Mouse (Mus musculus) heart, adult 10 weeks (tissue): ENCODE results near the gene Rnf113a2. TPM values are rescaled to one million over a fixed set of nuclear protein-coding genes. Genes with fewer than 3 reads are reported as not detected.

Source experiments
- polyA plus RNA-seq: library from polyadenylated mRNA; stranded (reverse); fragments of 350-450 nt; fragmentation: Illumina TruSeq; extraction: RNeasy Lipid Tissue Mini Kit (QIAGEN cat#74804); gene quantifications from one replicate; pipeline ENCODE4 v1.2.3, GENCODE M21; 2014; ENCODE audit warnings: low read depth, low replicate concordance

Rnf113a2 gene
- polyA plus RNA-seq = 15.1 TPM

DNA sequence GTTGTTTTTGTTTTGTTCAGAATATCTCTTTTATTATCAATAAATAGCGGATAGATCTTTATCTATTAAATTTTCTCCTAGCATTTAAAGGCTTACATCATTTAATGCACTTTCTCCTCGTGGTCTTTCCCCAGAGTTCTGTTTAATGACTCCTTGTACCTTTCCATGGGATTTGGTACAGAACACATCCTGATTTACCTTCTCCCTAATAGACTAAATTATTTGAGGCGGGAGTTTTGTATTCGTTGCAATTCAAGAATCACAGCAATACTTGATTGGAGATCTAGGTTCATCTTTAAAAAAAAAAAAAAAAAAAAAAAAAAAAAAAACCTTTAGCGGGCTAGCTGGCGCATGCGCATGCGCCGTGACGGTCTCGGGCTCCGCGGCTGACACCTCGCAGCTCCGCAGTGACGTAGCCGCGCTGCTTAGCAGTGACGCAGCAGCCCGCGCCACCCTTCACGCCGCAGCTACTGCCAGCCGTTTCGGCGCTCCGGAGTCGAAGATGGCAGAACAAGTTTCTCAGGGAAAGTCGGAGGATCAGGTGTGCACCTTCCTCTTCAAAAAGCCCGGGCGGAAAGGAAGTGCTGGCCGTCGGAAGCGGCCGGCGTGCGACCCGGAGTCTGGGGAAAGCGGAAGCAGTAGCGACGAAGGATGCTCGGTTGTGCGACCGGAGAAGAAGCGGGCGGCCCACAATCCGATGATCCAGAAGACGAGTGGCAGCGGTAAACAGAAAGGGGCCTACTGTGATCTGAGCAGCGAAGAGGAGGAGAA, at the start of gene Rnf113a2:
TSS of gene Rnf113a2 (plus strand) at position 363 of the 771 bp plus-strand sequence.

DNA sequence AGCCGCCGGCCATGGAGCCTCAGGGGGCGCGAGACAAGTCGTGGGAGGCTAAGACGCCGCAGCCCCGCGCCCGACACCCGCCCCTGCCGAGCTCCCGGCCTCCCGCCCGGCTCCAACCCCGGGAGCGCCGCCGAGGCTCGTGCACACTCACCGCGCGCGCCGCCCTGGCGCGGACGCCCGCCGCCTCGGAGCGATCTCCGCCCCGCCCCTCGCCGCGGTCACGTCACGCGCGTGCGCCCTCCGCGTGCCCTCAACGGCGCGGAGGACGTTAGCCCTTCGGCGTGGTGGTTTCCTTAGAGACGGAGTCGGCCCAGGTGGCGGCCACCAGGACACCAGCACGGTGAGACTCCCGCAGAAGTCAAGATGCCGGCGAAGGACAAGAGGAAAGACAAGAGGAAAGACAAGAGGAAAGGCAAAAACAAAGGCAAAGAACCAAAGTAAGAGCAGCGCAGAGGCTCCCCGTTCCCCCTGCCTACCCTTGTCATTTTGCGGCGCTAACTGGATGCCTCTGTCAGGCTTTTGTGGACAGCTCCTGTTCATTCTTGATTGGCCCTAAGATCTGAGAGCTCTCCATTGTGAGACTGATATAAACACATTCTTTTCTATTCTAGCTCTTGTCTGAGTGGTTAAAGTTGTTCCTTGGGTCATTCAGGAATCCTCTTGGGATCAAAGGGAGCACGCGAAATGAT, 8.0 kb upstream of the Rnf113a2 start, which contains the start of the genes Entpd5 and Bbof1:
TSS of gene Entpd5 (minus strand) at position 211 of the 689 bp plus-strand sequence.
TSS of gene Bbof1 (plus strand) at position 253 of the 689 bp plus-strand sequence.

DNA sequence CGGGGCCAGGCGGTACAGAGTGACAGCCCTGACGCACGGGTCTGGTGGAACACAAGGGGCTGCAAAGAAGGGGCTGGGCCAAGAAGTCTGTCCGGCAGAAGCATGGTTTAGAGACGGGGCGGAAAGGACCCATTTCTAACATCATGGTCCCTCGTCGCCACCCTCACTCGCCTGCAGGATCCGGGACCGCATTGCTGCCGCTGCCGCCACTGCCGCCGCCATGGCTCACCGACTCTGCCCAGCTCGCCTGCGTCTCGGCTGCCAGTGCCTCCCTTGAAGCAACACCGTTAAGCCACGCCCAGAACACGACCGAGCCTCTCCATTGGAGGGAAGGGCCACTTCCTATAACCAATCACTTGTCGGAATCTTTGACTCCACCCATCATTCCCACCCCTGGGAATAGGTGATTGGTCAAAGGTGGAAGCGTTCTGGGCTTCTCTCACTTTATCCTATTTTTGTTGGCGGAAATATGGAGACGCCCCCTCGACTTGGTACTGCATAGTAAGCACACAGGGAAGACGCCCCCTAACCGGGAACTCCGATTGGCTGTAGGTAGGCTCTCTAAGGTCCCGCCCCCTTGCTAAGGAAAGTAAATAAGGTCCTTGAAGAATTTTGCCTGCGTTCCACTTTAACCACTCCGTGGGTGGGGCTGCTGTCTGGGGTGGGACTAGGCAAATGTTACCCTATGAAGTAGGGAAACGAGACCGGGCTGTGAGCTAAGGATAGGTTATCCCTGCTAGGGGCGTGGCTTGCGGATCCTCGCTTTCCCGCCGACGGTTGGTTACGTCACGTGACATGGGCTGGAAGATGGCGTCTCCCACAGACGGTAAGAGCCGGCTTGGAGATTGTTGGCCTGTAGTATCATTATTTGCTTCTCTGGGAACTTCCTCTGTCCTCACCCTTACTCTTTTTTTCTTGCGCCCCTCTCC, 34.0 kb downstream of the Rnf113a2 start, which contains the start of the genes Aldh6a1 and Lin52:
TSS of gene Aldh6a1 (minus strand) at position 287 of the 929 bp plus-strand sequence.
TSS of gene Lin52 (plus strand) at position 705 of the 929 bp plus-strand sequence.

Other genes starting within 250 kb of the Rnf113a2 start
- gene Elmsan1, start 198.3 kb upstream of the Rnf113a2 start, polyA plus RNA-seq = 8.2 TPM
- 238 TPM for gene Ptgr2, start 132.0 kb upstream of the Rnf113a2 start, polyA plus RNA-seq
- 32.7 TPM for gene Zfp410, start 100.3 kb upstream of the Rnf113a2 start, polyA plus RNA-seq
- 77.1 TPM for gene Coq6, start 55.5 kb upstream of the Rnf113a2 start, polyA plus RNA-seq
- gene Fam161b, start 55.4 kb upstream of the Rnf113a2 start, polyA plus RNA-seq = 12.6 TPM
- 90.1 TPM for gene Entpd5, start 8.2 kb upstream of the Rnf113a2 start, polyA plus RNA-seq
- 3.0 TPM for gene Bbof1, start 8.1 kb upstream of the Rnf113a2 start, polyA plus RNA-seq
- 228 TPM for gene Aldh6a1, start 33.8 kb downstream of the Rnf113a2 start, polyA plus RNA-seq
- gene Lin52, start 34.2 kb downstream of the Rnf113a2 start, polyA plus RNA-seq = 14.8 TPM
- gene Vsx2, start 152.6 kb downstream of the Rnf113a2 start, polyA plus RNA-seq = not detected
- gene Abcd4, start 200.2 kb downstream of the Rnf113a2 start, polyA plus RNA-seq = 9.7 TPM
- gene Vrtn, start 223.8 kb downstream of the Rnf113a2 start, polyA plus RNA-seq = not detected